Mouse (Mus musculus) ES-E14 (cell line): ENCODE data around the gene Gap43. TPM values are rescaled to one million over a fixed set of nuclear protein-coding genes. Genes with fewer than 3 reads are reported as not detected.

Source experiments
- DNase-seq: peaks from one replicate; pipeline ENCODE4 v3.0.0-alpha.2; 2013; ENCODE audit warnings: low read depth, low spot score
- H3K27ac ChIP-seq: 2 replicates; pipeline ENCODE4 v1.5.1; 2012; ENCODE audit warnings: low read depth, mild to moderate bottlenecking, low read length, moderate library complexity, mixed read lengths; ENCODE audit not compliant: poor library complexity, insufficient read depth, severe bottlenecking
- H3K36me3 ChIP-seq: 2 replicates; pipeline ENCODE4 v1.6.1; 2012; ENCODE audit warnings: mild to moderate bottlenecking, low read length, moderate library complexity, mixed read lengths; ENCODE audit not compliant: control insufficient read depth, poor library complexity, insufficient read depth, severe bottlenecking
- H3K4me1 ChIP-seq, 2 experiments: fragments of 150-350 bp in 1 of 2; sonication (generic) in 1 of 2; 2 replicates each; pipeline ENCODE4 v1.6.1; 2012; ENCODE audit warnings: low read length in 2 of 2, mild to moderate bottlenecking in 1 of 2, mixed read lengths in 1 of 2; ENCODE audit not compliant: control insufficient read depth in 2 of 2, insufficient read depth in 2 of 2, poor library complexity in 1 of 2
- H3K4me3 ChIP-seq, 2 experiments: fragments of 150-350 bp in 1 of 2; sonication (generic) in 1 of 2; 2 replicates each; pipeline ENCODE4 v1.5.1; 2012; ENCODE audit warnings: low read length in 2 of 2, low read depth in 1 of 2, mild to moderate bottlenecking in 1 of 2, mixed read lengths in 1 of 2; ENCODE audit not compliant: insufficient read depth in 1 of 2, poor library complexity in 1 of 2, severe bottlenecking in 1 of 2
- H3K9ac ChIP-seq: 2 replicates; pipeline ENCODE4 v1.6.1; 2012; ENCODE audit warnings: low read depth, mild to moderate bottlenecking, low read length, mixed read lengths; ENCODE audit not compliant: poor library complexity, insufficient read depth, severe bottlenecking
- H3K9me3 ChIP-seq: fragments of 150-350 bp; sonication (generic); 2 replicates; pipeline ENCODE4 v1.6.1; 2012; ENCODE audit warnings: low read depth, mild to moderate bottlenecking, low read length; ENCODE audit not compliant: control insufficient read depth, insufficient read depth
- CHD2 ChIP-seq: IDR thresholded peaks from 2 replicates; pipeline ENCODE4 v1.6.1; 2014; ENCODE audit warnings: mild to moderate bottlenecking, low read depth, low read length, inconsistent platforms
- HCFC1 ChIP-seq: IDR thresholded peaks from 2 replicates; pipeline ENCODE4 v1.6.1; 2012; ENCODE audit warnings: low read length, inconsistent platforms, borderline replicate concordance; ENCODE audit not compliant: insufficient read depth
- MAFK ChIP-seq: IDR thresholded peaks from 2 replicates; pipeline ENCODE4 v1.6.1; 2014; ENCODE audit warnings: mild to moderate bottlenecking, low read depth, low read length, inconsistent platforms; ENCODE audit not compliant: insufficient read depth
- ZC3H11A ChIP-seq: IDR thresholded peaks from 2 replicates; pipeline ENCODE4 v1.6.1; 2012; ENCODE audit warnings: low read depth, mild to moderate bottlenecking, inconsistent platforms, low read length, borderline replicate concordance
- ZNF384 ChIP-seq: IDR thresholded peaks from 2 replicates; pipeline ENCODE4 v1.6.1; 2012; ENCODE audit warnings: low read depth, low read length, inconsistent platforms
- in situ Hi-C, 2 experiments: fragments of 600-800 bp; cut with MboI; formaldehyde crosslinking; loops; one replicate each; pipeline ENCODE4 v1.15.1; 2025; ENCODE audit warnings: low sequenced_read_pairs in 2 of 2, inconsistent platforms in 1 of 2; ENCODE audit not compliant: unreplicated experiment in 2 of 2
- total RNA-seq: library from RNA; depleted of rRNA; stranded (reverse); fragments of 300-350 nt; gene quantifications from 2 replicates; pipeline ENCODE4 v1.2.3, GENCODE M21; 2012

The Gap43 gene
- total RNA-seq, 1 experiment, result 35.4 TPM

GRCm38 (mm10) chr16:42339512-42339911 lies 939 bp downstream of the Gap43 start:
- H3K27ac ChIP-seq, result no peak overlapping the region
- H3K4me1 ChIP-seq, result peaks cover 8% of the 10 kb centered on the region in 2 experiments; a peak in 3 of 4 replicates
- in situ Hi-C loops, result no loop called here
- no peak overlapping the region for H3K9ac ChIP-seq
- no peaks in the 10 kb centered on the region for H3K9me3 ChIP-seq
- no peak for DNase-seq
- no peaks in the 10 kb centered on the region for H3K36me3 ChIP-seq
- TF ChIP-seq CHD2 (no peak), HCFC1 (no peak), ZNF384 (no peak), MAFK (no peak), ZC3H11A (no peak)
- H3K4me3 ChIP-seq, result peak overlapping the region; percentile 20 to 65; a peak in 3 of 4 replicates

- Histone ChIP-seq H3K36me3 (no peaks in the 10 kb centered on the region), H3K4me3 (peak overlapping the region in 1 of 2 experiments; percentile 65; a peak in 2 of 4 replicates), H3K27ac (no peak overlapping the region), H3K9me3 (no peaks in the 10 kb centered on the region), H3K4me1 (peaks cover 8% of the 10 kb centered on the region in 2 experiments; a peak in 3 of 4 replicates), H3K9ac (no peak overlapping the region)
- DNase-seq, result no peak
- in situ Hi-C loops, result no loop called here
- TF ChIP-seq ZNF384 (no peak), CHD2 (no peak), MAFK (no peak), HCFC1 (no peak), ZC3H11A (no peak)
Observed at GRCm38 (mm10) chr16:42338987-42339386, 1.5 kb downstream of the Gap43 start.

DNA sequence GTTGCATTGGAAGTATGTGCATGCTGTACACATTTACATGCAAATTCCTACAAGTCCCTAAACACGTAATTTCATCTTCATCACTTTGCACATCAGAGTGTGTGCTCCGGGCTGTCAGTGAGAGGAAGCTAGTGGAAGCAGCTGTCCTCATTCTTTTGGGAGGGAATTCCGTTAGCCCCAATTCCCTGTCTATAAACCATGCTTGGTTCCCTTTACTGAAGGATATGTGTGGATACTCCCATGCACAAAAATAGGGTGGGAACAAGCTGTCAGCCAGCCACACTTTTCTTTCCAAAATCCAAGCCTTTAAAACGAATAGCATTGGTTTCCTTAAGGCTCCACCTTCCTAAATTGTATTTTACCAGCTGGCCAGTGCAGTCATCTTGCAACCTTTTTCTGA lies 2.1 kb downstream of the Gap43 start:
- no peak for TF ChIP-seq CHD2
- TF ChIP-seq HCFC1, result no peak
- no peak for TF ChIP-seq ZNF384
- TF ChIP-seq ZC3H11A, result no peak
- TF ChIP-seq MAFK, result no peak
- Histone ChIP-seq H3K9ac (no peak overlapping the region), H3K4me3 (no peak overlapping the region), H3K36me3 (no peaks in the 10 kb centered on the region), H3K27ac (no peak overlapping the region), H3K4me1 (peaks cover 8% of the 10 kb centered on the region in 2 experiments; a peak in 3 of 4 replicates), H3K9me3 (no peaks in the 10 kb centered on the region)
- no peak for DNase-seq
- in situ Hi-C loops, result no loop called here

DNA sequence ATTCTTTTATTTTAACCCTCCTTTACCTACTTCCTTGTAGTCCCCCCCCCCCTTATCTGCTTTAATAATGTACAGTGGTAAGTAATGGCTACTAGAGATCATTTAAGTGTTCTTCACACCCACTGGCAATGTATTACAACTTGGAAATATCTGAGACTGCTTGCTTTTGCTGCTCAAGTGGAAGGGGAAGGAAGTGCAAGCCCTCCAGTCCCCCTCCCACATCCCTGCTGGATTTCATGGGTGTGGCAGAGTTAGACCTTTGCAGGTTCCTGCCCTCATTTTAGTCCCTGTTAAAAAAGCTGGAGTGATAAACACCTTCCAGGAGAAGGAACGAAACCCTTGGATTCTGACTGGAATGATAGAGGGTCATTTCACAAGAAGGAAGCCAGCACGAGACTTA lies 2.8 kb downstream of the Gap43 start:
- no peaks in the 10 kb centered on the region for H3K36me3 ChIP-seq
- in situ Hi-C loops, result no loop called here
- H3K9ac ChIP-seq, result no peak overlapping the region
- H3K9me3 ChIP-seq, result no peaks in the 10 kb centered on the region
- TF ChIP-seq HCFC1 (no peak), CHD2 (no peak), MAFK (no peak), ZC3H11A (no peak), ZNF384 (no peak)
- DNase-seq, result no peak
- H3K4me1 ChIP-seq, result peaks cover 8% of the 10 kb centered on the region in 2 experiments; a peak in 3 of 4 replicates
- H3K4me3 ChIP-seq, result no peak overlapping the region
- no peak overlapping the region for H3K27ac ChIP-seq
